Mouse (Mus musculus) forebrain, embryonic 13.5 days (tissue): Measurements from ENCODE around the gene Trim8. TPM values are rescaled to one million over a fixed set of nuclear protein-coding genes. Genes with fewer than 3 reads are reported as not detected.
A peak's percentile ranks its signal among the peaks of the same experiment; 100 is the strongest.

Source experiments
- ATAC-seq: fragments of 200-750 bp; cut with Nextera tagmentation; 2 replicates; pipeline ENCODE4 v1.8.0; 2017
- H3K27ac ChIP-seq: fragments of 300-500 bp; sonication (generic); 2 replicates; pipeline ENCODE4 v1.5.1; 2015; ENCODE audit warnings: inconsistent platforms, mild to moderate bottlenecking, moderate library complexity
- H3K27me3 ChIP-seq: fragments of 300-500 bp; sonication (generic); 2 replicates; pipeline ENCODE4 v1.6.1; 2015; ENCODE audit warnings: mild to moderate bottlenecking, inconsistent platforms
- H3K36me3 ChIP-seq: fragments of 300-500 bp; sonication (generic); 2 replicates; pipeline ENCODE4 v1.6.1; 2015; ENCODE audit warnings: mild to moderate bottlenecking, inconsistent platforms; ENCODE audit not compliant: poor library complexity, severe bottlenecking
- H3K4me1 ChIP-seq: fragments of 300-500 bp; sonication (generic); 2 replicates; pipeline ENCODE4 v1.6.1; 2015; ENCODE audit warnings: inconsistent platforms
- H3K4me2 ChIP-seq: fragments of 300-500 bp; sonication (generic); 2 replicates; pipeline ENCODE4 v1.6.1; 2015; ENCODE audit warnings: inconsistent platforms, mild to moderate bottlenecking, moderate library complexity
- H3K4me3 ChIP-seq: fragments of 300-500 bp; sonication (generic); 2 replicates; pipeline ENCODE4 v1.5.1; 2015; ENCODE audit warnings: mild to moderate bottlenecking, inconsistent platforms
- H3K9ac ChIP-seq: fragments of 300-500 bp; sonication (generic); 2 replicates; pipeline ENCODE4 v1.6.1; 2015; ENCODE audit warnings: mild to moderate bottlenecking, inconsistent platforms
- H3K9me3 ChIP-seq: fragments of 300-500 bp; sonication (generic); replicated peaks from 2 replicates; pipeline ENCODE4 v1.6.1; 2016; ENCODE audit warnings: inconsistent platforms
- WGBS: fragments of 180-500 bp; shearing (Covaris S2); methylation state at CpG from one replicate; pipeline ENCODE4 v1.1.7; 2015; 5-methylcytosine and 5-hydroxymethylcytosine counted together
- polyA plus RNA-seq: library from polyadenylated mRNA; unstranded; fragments of >200 nt; fragmentation: Nextera tagmentation; extraction: Ambion mirVana; gene quantifications from 2 replicates; pipeline ENCODE4 v1.2.1, GENCODE M21; 2015

The Trim8 gene
- polyA plus RNA-seq, 1 experiment from 2014 or later, result 22.6 TPM

DNA sequence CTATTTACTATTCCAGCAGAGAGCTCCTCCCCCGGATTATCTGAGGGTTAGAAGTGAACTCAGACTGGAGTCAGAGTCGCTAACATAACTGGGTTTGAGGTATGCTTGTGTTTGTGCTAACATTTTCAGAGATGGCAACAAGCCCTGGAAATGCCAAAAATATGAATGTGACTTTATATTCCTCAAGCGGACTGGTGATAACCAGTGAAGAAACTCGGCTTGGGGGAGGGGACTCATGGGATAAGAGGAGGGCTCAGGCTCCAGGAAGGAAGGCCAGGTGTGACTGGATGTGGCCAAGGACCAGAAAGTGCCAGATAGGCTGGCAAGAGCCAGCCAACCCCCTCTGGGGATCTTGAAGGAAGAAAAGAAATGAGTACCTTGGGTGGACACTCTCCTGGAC lies 19.7 kb upstream of the Trim8 start:
- Histone ChIP-seq H3K9ac (no peak overlapping the region), H3K36me3 (peaks cover 66% of the 10 kb centered on the region), H3K4me2 (no peak overlapping the region), H3K9me3 (no peaks in the 10 kb centered on the region), H3K4me1 (peaks cover 29% of the 10 kb centered on the region), H3K4me3 (no peak overlapping the region), H3K27me3 (no peaks in the 10 kb centered on the region), H3K27ac (no peak overlapping the region)
- no peak for ATAC-seq
- 18% methylated on average over 4 of the region's 4 CpGs for WGBS

DNA sequence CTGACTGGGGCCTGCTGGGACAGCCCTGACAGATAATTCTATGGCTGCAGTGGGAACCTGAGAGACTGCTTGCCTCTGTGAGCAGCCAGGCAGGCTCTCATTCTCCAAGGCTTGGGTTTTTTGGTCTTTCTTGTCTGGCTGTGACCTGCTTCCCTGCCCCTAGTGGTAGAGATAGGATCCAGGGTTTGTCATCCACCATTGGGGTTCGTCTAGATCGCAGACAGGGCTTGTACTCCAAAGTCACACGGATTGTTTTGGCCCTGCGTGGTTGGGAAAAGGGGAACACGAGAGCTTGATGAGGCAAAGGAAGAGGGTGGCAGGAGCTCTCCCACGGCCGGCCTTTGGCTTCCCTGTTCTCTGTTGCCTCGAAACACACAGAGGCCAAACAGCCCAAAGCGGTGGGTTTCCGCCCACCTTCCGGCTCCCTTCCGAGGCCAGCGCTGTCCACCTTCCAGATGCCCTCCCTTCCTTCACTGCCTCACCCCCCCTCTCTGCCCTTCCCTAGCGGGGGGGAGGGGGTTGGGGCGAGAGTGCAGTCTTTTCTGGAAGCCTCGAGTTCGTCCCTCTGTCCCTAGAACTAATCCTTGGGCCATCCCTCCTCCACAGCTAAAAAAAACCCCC lies 18.5 kb upstream of the Trim8 start:
- Histone ChIP-seq H3K27me3 (no peaks in the 10 kb centered on the region), H3K9ac (no peak overlapping the region), H3K9me3 (no peaks in the 10 kb centered on the region), H3K27ac (no peak overlapping the region), H3K4me1 (peaks cover 25% of the 10 kb centered on the region), H3K36me3 (peaks cover 67% of the 10 kb centered on the region), H3K4me3 (no peak overlapping the region), H3K4me2 (no peak overlapping the region)
- WGBS, result 31% methylated on average over 17 of the region's 17 CpGs
- no peak for ATAC-seq

DNA sequence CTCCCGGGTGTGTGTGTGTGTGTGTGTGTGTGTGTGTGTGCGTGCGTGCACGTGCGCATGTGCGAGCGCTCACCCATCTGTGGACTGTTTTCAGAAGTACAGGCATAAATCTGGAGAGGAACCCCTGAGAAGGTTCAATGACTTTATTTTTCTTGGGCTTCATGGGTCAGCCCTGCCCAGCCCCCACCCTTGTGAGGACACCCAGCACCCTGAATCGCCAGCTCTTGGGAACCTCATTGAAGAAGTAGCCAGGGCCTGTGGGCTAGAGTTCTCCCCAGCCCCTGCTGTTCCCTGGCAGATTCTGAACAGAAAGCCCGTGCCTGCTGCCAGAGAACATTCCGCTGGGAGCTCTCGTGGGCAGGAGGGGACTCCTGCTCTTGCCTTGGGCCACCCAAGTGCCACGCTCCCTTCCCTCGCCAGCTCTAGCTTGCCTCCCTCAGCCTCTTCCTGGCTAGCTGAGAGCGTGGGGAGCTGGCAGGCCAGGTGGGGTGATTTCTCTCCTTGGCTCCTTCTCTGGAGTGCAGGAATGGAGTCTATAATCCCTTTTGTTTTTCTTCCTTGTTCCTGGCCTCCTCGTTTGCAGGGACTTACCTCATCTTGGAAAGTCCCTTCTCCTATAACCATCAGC lies 17.7 kb upstream of the Trim8 start:
- no peak for ATAC-seq
- no peak overlapping the region for H3K4me3 ChIP-seq
- H3K4me2 ChIP-seq, result no peak overlapping the region
- 67% methylated on average over 15 of the region's 15 CpGs for WGBS
- peak overlapping the region; percentile 68 for H3K27ac ChIP-seq
- peaks cover 60% of the 10 kb centered on the region for H3K36me3 ChIP-seq
- H3K9ac ChIP-seq, result no peak overlapping the region; the same call in 1 of the 2 replicates
- H3K9me3 ChIP-seq, result no peaks in the 10 kb centered on the region
- peaks cover 25% of the 10 kb centered on the region for H3K4me1 ChIP-seq
- H3K27me3 ChIP-seq, result no peaks in the 10 kb centered on the region

DNA sequence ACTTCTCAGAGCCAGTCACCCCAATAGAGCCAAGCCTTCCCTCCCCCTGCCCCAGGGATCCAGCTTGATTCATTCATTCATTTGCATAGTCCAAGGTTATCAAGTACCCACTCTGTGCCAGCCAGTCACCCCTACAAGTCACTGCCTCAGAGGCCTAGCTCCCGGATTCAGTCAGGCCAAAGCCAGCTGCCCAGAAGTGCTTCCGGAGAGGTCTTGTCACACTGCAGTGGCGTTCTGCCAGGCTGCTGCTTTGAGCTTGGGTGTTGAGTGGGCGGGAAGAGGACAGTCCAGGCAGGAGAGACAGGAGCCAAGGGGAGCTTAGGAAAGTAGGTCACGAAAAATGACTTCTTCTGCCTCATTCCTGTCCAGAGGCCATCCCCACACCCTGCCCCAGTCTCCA lies 17.0 kb upstream of the Trim8 start:
- ATAC-seq, result no peak
- H3K27me3 ChIP-seq, result no peaks in the 10 kb centered on the region
- 78% methylated on average over 5 of the region's 5 CpGs for WGBS
- no peak overlapping the region for H3K4me2 ChIP-seq
- 0 out of 2 replicates have a peak overlapping the region, but pooled peaks have one; percentile 6 for H3K27ac ChIP-seq
- no peak overlapping the region for H3K9ac ChIP-seq
- no peak overlapping the region for H3K4me3 ChIP-seq
- H3K4me1 ChIP-seq, result peaks cover 25% of the 10 kb centered on the region
- H3K36me3 ChIP-seq, result peaks cover 54% of the 10 kb centered on the region
- H3K9me3 ChIP-seq, result no peaks in the 10 kb centered on the region

DNA sequence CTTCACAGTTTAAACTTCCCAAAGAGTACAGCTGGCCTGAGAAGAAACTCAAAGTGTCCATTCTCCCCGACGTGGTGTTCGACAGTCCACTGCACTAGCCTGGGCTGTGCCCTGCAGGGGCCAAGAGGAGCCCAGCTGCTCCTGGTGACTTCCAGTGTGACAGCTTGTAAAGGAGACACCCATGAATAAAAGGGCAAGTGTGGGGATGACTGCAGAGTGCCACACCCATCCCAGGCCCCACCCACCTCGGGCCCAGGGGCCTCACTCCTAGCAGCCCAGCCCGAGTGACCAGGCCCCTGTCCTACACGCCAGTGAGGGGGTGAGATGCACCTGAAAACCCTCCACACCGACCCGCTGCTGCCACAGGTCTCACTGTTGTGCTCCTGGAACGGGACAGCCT lies 15.7 kb upstream of the Trim8 start:
- ATAC-seq, result no peak
- 78% methylated on average over 9 of the region's 9 CpGs for WGBS

DNA sequence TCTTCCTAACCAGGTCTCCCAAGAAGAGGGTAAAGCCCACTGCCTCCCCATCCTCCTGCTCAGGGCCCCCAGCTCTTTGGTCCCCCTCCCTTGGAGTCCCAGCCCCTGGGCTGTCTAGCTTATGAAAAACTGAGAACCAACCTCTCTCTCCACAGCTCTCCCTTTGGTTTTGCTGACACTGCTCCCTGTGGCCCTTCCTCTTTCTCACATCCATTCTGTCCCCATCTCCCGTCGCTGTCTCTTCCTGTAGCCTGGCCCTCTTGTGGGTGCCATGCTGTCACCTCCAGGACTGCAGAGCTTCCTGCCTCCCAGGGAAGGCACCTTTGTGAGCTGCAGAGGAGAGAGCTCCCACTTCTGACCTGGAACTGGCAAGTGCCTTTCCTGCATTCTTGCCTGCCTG lies 14.8 kb upstream of the Trim8 start:
- ATAC-seq, result no peak
- H3K9me3 ChIP-seq, result no peaks in the 10 kb centered on the region
- WGBS, result 93% methylated on average over 2 of the region's 2 CpGs

More for the DNA sequence above, 15.7 kb upstream of the Trim8 start:
- Histone ChIP-seq H3K4me1 (peaks cover 27% of the 10 kb centered on the region), H3K4me2 (no peak overlapping the region), H3K36me3 (peaks cover 41% of the 10 kb centered on the region), H3K9ac (no peak overlapping the region), H3K4me3 (no peak overlapping the region), H3K27me3 (no peaks in the 10 kb centered on the region), H3K9me3 (no peaks in the 10 kb centered on the region), H3K27ac (no peak overlapping the region)

DNA sequence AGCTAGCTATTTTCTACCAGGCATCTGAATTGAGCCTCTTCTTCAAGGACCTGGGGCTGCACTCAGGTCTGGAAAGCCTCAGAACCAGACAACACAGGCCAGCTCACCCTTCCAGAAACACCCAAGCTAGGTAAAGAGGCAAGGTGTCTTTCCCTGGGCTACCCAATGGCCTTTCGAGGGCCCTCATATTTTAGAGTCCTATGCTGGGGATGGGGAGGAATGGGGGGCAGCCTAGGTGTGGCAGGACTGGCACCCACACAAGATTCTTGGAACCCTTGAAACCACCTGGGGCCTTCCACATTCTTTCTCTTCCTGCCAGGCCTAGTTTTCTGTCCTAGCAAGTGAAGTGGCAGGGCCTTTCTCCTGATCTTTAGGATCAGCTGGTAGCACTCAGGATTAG lies 12.1 kb upstream of the Trim8 start:
- H3K27ac ChIP-seq, result no peak overlapping the region
- no peaks in the 10 kb centered on the region for H3K27me3 ChIP-seq
- 83% methylated on average over 1 of the region's 1 CpGs for WGBS
- H3K4me2 ChIP-seq, result no peak overlapping the region
- peaks cover 35% of the 10 kb centered on the region for H3K36me3 ChIP-seq
- no peak for ATAC-seq
- no peak overlapping the region for H3K4me3 ChIP-seq
- H3K9ac ChIP-seq, result no peak overlapping the region
- H3K9me3 ChIP-seq, result no peaks in the 10 kb centered on the region
- H3K4me1 ChIP-seq, result peaks cover 8% of the 10 kb centered on the region; the same call in 1 of the 2 replicates

More for the DNA sequence above, 14.8 kb upstream of the Trim8 start:
- H3K9ac ChIP-seq, result no peak overlapping the region
- H3K4me2 ChIP-seq, result no peak overlapping the region
- peaks cover 22% of the 10 kb centered on the region for H3K4me1 ChIP-seq
- H3K4me3 ChIP-seq, result no peak overlapping the region
- peaks cover 39% of the 10 kb centered on the region for H3K36me3 ChIP-seq
- no peaks in the 10 kb centered on the region for H3K27me3 ChIP-seq
- no peak overlapping the region for H3K27ac ChIP-seq

DNA sequence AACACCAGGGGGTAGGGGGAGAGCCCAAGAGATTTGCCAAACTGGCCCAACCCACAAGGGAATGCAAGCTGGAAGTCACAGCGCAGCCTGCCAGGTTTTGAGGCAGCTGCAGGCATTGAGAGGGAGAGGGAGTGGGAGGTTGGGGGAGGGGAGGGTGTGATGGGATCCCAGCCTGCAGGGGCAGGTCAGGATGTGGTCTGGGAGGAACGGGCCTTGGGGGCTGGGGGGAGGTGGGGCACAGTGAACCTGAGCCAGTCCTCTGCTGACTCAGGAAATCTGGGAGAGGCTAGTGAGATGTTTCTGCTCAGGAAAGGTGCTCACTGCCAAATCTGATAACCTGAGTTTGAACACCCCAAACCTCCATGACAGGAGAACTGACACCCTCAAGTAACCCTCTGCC lies 10.9 kb upstream of the Trim8 start:
- Histone ChIP-seq H3K27ac (no peak overlapping the region), H3K27me3 (no peaks in the 10 kb centered on the region), H3K4me1 (0 out of 2 replicates have a peak, but pooled peaks cover 6% of the 10 kb centered on the region), H3K9ac (no peak overlapping the region), H3K4me3 (no peak overlapping the region), H3K4me2 (no peak overlapping the region), H3K36me3 (peaks cover 23% of the 10 kb centered on the region), H3K9me3 (no peaks in the 10 kb centered on the region)
- WGBS, result 11% methylated on average over 2 of the region's 2 CpGs
- 0 out of 2 replicates have a peak, but pooled peaks have one; percentile 16 for ATAC-seq

DNA sequence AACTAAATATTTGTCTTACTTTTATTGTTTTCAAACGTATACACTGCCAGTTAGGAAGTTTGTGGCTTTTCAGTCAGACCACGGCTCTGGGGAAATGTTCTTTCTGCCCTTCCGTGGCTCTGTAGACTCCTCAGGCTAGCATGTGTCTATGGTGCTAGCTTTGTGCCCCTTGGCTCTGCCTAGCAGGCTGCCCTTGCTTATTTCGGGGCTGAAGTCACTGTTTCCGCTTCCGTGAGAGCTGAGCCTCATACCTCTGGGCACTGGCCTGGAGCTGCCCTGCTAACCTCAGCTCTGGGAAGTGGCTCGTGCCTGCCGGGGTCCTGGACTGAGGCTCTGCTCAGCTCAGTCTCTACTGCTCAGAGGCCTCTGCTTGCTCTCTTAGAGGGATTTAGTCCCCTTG lies 6.4 kb upstream of the Trim8 start:
- no peak overlapping the region for H3K4me2 ChIP-seq
- H3K4me1 ChIP-seq, result peaks cover 12% of the 10 kb centered on the region; the same call in 1 of the 2 replicates
- H3K4me3 ChIP-seq, result no peak overlapping the region
- no peaks in the 10 kb centered on the region for H3K27me3 ChIP-seq
- 88% methylated on average over 8 of the region's 8 CpGs for WGBS
- H3K27ac ChIP-seq, result no peak overlapping the region
- H3K9ac ChIP-seq, result no peak overlapping the region
- no peaks in the 10 kb centered on the region for H3K9me3 ChIP-seq
- no peak for ATAC-seq
- no peaks in the 10 kb centered on the region for H3K36me3 ChIP-seq

DNA sequence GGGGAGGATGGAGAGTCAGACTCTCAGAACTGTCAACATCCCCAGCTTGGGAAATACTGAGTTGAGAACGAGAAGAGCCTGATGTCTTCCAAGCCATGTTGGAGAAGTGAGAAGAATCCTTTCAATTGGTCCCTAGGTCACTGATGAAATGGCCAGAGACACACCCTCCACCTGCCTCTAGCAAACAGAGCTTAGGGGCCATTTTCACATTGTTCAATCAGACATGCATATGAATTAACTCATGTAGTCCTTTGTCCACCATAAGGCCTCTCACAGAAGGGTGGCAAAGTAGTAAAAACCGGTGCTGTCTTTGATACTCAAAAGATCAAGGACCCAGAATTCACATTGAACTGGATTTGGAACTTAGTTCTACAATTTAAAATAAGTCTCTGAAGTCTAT lies 4.3 kb upstream of the Trim8 start:
- Histone ChIP-seq H3K4me2 (no peak overlapping the region), H3K4me1 (peaks cover 7% of the 10 kb centered on the region; the same call in 1 of the 2 replicates), H3K27me3 (no peaks in the 10 kb centered on the region), H3K36me3 (no peaks in the 10 kb centered on the region), H3K27ac (no peak overlapping the region), H3K4me3 (no peak overlapping the region), H3K9ac (no peak overlapping the region), H3K9me3 (no peaks in the 10 kb centered on the region)
- ATAC-seq, result no peak
- WGBS, result 73% methylated on average over 2 of the region's 2 CpGs

DNA sequence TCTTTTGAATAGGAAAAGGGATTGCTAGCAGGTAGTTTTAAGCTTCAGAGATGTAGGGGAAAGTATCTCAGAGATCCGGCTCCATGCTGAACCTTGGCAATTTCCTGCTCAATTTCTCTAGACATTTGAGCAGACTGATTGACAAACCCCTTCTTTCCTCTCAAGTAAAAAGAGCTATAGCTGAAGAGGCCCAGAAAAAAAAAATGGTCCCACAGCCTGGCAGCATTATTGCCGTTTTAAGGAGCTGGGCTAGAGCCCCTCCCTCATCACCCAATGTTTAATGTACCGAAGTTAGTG lies 2.0 kb upstream of the Trim8 start:
- Histone ChIP-seq H3K4me1 (peaks cover 14% of the 10 kb centered on the region), H3K27me3 (no peaks in the 10 kb centered on the region), H3K4me3 (peak overlapping the region; percentile 96; the same call in 1 of the 2 replicates), H3K4me2 (peak overlapping the region; percentile 98), H3K27ac (peak overlapping the region; percentile 83), H3K9me3 (no peaks in the 10 kb centered on the region), H3K36me3 (no peaks in the 10 kb centered on the region), H3K9ac (no peak overlapping the region)
- no peak for ATAC-seq
- WGBS, result 0% methylated on average over 3 of the region's 3 CpGs

DNA sequence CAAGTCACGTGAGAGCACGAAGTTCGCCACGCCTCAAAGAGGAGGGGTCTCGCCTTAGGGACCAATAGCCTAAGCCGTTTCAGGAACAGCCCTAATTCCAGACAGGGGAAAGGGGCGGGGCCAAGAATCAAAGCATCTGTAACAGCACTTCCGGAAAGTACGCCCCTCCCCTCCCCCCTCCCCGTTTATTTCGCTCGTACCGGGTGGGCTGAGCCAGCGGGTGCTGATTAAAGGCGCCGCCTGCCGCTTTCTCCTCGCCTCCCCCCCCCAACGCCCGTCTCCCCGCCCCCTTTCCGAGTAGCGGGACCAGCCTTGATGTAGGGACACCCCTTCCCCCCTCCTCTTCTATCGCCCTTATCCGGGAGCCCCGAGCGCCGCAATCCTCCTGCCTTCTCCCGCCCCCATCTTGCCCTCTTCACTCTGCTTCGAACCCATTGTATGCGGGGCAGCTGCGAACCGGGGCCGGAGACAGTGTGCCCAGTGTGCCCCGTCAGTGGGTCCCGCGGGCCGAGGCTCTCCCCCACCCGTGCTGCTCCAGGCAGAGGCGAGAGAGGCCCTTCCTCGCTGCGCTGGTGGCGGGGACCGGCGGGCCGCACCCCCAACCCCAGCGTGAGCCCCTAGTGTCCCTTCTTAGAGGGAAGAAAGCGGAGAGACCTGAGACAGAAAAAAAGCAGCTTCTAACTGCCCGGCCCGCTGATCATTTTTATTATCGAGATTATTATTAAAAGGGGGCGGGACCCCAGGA lies 1.5 kb upstream of the Trim8 start:
- Histone ChIP-seq H3K9me3 (no peaks in the 10 kb centered on the region), H3K27me3 (no peaks in the 10 kb centered on the region), H3K9ac (peak overlapping the region; percentile 100), H3K27ac (peak overlapping the region; percentile 100), H3K36me3 (peaks cover 1% of the 10 kb centered on the region; the same call in 1 of the 2 replicates), H3K4me3 (peak overlapping the region; percentile 96), H3K4me1 (peaks cover 20% of the 10 kb centered on the region), H3K4me2 (peak overlapping the region; percentile 98)
- peak; percentile 89 for ATAC-seq
- under 1% methylated on average over 51 of the region's 52 CpGs for WGBS
